Mouse (Mus musculus): ENCODE data around the gene Tlr2. TPM values are rescaled to one million over a fixed set of nuclear protein-coding genes. Genes with fewer than 3 reads are reported as not detected.
A peak's percentile ranks its signal among the peaks of the same experiment; 100 is the strongest.
"Not testable (repeated sequence)": the region's sequence is repeated elsewhere in the genome, so short reads cannot be mapped to it uniquely, and the experiment has no call there.

Gene Tlr2
- polyA plus RNA-seq, 1 experiment from 2014 or later, result 6.3 TPM

DNA sequence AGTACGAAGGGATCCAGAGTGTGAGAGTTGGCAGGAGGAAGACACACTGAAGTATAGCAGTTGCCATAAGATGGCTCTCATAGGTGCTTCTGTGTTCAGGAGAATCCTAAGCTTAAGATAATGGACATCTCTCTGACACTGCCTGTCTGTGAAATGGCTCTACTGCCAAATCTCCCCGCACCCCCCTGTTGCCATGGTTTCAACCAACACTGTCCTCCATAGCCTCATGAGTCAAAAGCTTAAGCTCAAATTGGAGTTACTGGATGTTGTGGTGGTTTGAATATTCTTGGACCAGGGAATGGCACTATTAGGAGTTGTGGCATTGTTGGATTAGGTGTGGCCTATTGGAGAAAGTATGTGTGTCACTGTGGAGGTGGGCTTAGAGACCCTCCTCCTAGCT, 28.2 kb upstream of the Tlr2 start:
- Histone ChIP-seq H3K9ac (ENCODE audit: low read length) (no peak overlapping the region), H3K4me3 (replicated peaks; ENCODE audit: low read length) (no peak overlapping the region), H3K27ac (ENCODE audit: low read length) (no peak overlapping the region), H3K27me3 (ENCODE audit: control insufficient read depth, insufficient read depth, low read length) (no peaks in the 10 kb centered on the region), H3K9me3 (replicated peaks; ENCODE audit: control insufficient read depth, low read length) (no peaks in the 10 kb centered on the region), H3K36me3 (ENCODE audit: control insufficient read depth, insufficient read depth, low read length) (no peaks in the 10 kb centered on the region), H3K4me2 (ENCODE audit: low read depth, low read length) (no peak overlapping the region), H3K4me1 (ENCODE audit: control insufficient read depth, insufficient read depth, low read length) (no peaks in the 10 kb centered on the region)
- 96% methylated on average over 2 of the region's 2 CpGs for WGBS
- ATAC-seq (ENCODE audit: insufficient read depth, low FRiP score), result no peak

DNA sequence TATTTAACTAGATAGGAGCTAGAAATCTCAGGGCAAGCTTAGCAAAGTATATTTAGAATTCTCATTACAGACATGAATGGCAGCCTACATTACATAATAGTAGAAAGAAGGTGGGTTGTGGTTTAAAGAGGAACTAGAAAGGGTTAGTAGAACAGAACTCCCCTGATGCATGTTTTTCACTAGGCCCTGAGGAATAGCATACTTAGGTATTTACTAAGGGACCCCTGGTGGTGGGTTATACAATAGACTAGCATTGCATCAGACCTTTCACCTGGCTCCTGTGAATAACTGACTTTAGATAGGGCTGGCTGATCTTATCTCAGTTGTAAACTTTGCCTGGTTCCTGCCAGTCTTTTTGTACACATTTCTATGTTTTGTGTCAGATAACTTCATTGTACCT, 25.5 kb upstream of the Tlr2 start:
- not testable (repeated sequence) for H3K36me3 ChIP-seq (ENCODE audit: control insufficient read depth, insufficient read depth, low read length); H3K9ac ChIP-seq (ENCODE audit: low read length); H3K27me3 ChIP-seq (ENCODE audit: control insufficient read depth, insufficient read depth, low read length); ATAC-seq (ENCODE audit: insufficient read depth, low FRiP score); H3K9me3 ChIP-seq (replicated peaks; ENCODE audit: control insufficient read depth, low read length); H3K4me2 ChIP-seq (ENCODE audit: low read depth, low read length); H3K4me1 ChIP-seq (ENCODE audit: control insufficient read depth, insufficient read depth, low read length); H3K4me3 ChIP-seq (replicated peaks; ENCODE audit: low read length); H3K27ac ChIP-seq (ENCODE audit: low read length)

DNA sequence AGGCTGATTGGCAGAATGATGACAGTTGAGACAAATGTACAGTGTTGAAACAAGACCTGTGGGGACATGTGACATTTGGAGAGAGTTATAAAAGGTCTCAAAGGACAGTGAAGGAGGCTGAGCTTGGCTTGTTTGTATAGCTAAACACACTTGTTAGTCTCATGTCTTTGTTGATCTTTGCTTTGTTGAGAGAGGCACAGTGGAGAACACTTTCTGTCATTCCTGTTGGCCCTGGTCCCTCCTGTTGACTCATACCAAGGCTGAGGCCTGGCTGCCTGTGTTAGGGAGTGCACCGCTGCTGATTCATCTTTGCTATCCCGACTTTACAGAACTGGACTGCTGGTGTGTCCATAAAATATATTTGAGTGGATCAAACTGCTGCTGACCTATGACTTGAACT, 23.6 kb upstream of the Tlr2 start:
- H3K4me2 ChIP-seq (ENCODE audit: low read depth, low read length), result no peak overlapping the region
- 63% methylated on average over 2 of the region's 2 CpGs for WGBS
- H3K9ac ChIP-seq (ENCODE audit: low read length), result no peak overlapping the region
- peak; percentile 71; the same call in 1 of the 2 replicates for ATAC-seq (ENCODE audit: insufficient read depth, low FRiP score)
- H3K27ac ChIP-seq (ENCODE audit: low read length), result peak overlapping the region; percentile 67
- H3K9me3 ChIP-seq (replicated peaks; ENCODE audit: control insufficient read depth, low read length), result no peaks in the 10 kb centered on the region
- H3K27me3 ChIP-seq (ENCODE audit: control insufficient read depth, insufficient read depth, low read length), result no peaks in the 10 kb centered on the region
- H3K4me1 ChIP-seq (ENCODE audit: control insufficient read depth, insufficient read depth, low read length), result peaks cover 7% of the 10 kb centered on the region
- H3K4me3 ChIP-seq (replicated peaks; ENCODE audit: low read length), result no peak overlapping the region
- H3K36me3 ChIP-seq (ENCODE audit: control insufficient read depth, insufficient read depth, low read length), result no peaks in the 10 kb centered on the region

DNA sequence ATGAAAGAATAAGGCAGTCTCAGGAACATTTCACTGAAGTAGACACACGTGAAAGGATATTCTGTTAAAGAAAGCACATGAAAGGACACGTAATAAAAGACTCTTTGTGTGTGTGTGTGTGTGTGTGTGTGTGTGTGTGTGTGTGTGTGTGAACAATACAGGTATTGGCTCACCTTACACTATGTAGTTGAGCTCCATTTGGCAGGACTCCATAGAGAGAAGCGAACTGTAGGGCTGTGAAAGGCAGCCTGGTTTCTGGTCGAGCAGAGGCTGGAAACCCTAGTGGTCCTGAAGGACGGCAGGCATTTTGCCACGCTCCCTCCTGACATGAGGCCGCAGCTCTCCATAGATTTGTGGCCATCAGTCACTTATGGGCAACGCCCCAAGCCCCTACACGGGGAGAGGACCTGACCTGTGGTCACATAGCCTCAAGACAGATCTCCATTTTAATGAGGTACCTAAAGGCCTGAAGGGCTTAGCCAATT, 22.5 kb upstream of the Tlr2 start:
- Histone ChIP-seq H3K9me3 (replicated peaks; ENCODE audit: control insufficient read depth, low read length) (no peaks in the 10 kb centered on the region), H3K4me2 (ENCODE audit: low read depth, low read length) (no peak overlapping the region), H3K4me1 (ENCODE audit: control insufficient read depth, insufficient read depth, low read length) (peaks cover 7% of the 10 kb centered on the region), H3K9ac (ENCODE audit: low read length) (no peak overlapping the region), H3K27ac (ENCODE audit: low read length) (no peak overlapping the region), H3K27me3 (ENCODE audit: control insufficient read depth, insufficient read depth, low read length) (no peaks in the 10 kb centered on the region), H3K36me3 (ENCODE audit: control insufficient read depth, insufficient read depth, low read length) (no peaks in the 10 kb centered on the region), H3K4me3 (replicated peaks; ENCODE audit: low read length) (no peak overlapping the region)
- WGBS, result 83% methylated on average over 9 of the region's 9 CpGs
- no peak for ATAC-seq (ENCODE audit: insufficient read depth, low FRiP score)

DNA sequence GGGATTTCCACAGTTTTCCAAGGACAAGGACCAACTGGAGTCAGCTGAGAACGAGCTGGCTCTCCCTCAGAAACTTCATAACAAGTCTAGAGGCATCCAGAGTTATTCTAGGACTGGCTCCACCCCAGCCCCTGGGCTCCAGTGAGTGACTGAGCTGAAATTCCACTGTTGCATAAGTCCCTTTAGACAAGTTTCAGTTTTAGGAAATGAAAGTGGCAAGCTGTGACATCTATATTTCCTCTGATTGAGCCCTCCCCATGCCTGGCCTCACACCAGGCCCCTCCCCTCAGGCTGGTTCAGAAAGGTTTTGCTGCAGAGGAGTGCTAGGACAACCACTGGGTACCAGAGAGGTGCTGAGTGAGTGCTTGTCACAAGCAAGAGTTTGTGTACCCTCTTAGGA, 21.4 kb upstream of the Tlr2 start:
- Histone ChIP-seq H3K9me3 (replicated peaks; ENCODE audit: control insufficient read depth, low read length) (no peaks in the 10 kb centered on the region), H3K9ac (ENCODE audit: low read length) (no peak overlapping the region), H3K4me2 (ENCODE audit: low read depth, low read length) (no peak overlapping the region), H3K36me3 (ENCODE audit: control insufficient read depth, insufficient read depth, low read length) (no peaks in the 10 kb centered on the region), H3K27me3 (ENCODE audit: control insufficient read depth, insufficient read depth, low read length) (no peaks in the 10 kb centered on the region), H3K4me1 (ENCODE audit: control insufficient read depth, insufficient read depth, low read length) (peaks cover 7% of the 10 kb centered on the region), H3K4me3 (replicated peaks; ENCODE audit: low read length) (no peak overlapping the region), H3K27ac (ENCODE audit: low read length) (peak overlapping the region; percentile 65)
- ATAC-seq (ENCODE audit: insufficient read depth, low FRiP score), result peak; percentile 65; the same call in 1 of the 2 replicates
- WGBS, result 11% methylated on average over 1 of the region's 1 CpGs

DNA sequence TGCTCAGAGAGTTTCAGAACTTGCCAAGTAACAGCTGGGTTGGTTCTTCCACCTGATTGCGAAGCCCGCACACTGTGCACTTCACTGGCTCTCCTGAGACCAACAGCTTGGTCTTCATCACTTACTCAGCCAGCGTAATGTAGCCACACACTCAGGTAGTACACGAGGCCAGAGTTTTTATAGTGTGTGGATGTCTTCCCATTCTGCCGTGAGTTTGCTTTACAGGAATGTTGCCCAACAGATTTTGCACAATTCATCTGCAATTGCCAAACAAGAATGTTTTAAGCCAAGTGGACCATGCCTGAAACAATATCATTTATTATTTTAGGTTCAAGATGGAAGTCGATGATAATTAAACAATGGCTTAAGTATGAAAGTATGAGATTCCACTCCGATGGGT, 18.0 kb upstream of the Tlr2 start:
- 79% methylated on average over 7 of the region's 7 CpGs for WGBS
- no peaks in the 10 kb centered on the region for H3K27me3 ChIP-seq (ENCODE audit: control insufficient read depth, insufficient read depth, low read length)
- H3K4me1 ChIP-seq (ENCODE audit: control insufficient read depth, insufficient read depth, low read length), result peaks cover 7% of the 10 kb centered on the region
- H3K36me3 ChIP-seq (ENCODE audit: control insufficient read depth, insufficient read depth, low read length), result no peaks in the 10 kb centered on the region
- no peaks in the 10 kb centered on the region for H3K9me3 ChIP-seq (replicated peaks; ENCODE audit: control insufficient read depth, low read length)
- H3K27ac ChIP-seq (ENCODE audit: low read length), result no peak overlapping the region
- no peak overlapping the region for H3K9ac ChIP-seq (ENCODE audit: low read length)
- H3K4me3 ChIP-seq (replicated peaks; ENCODE audit: low read length), result no peak overlapping the region
- no peak for ATAC-seq (ENCODE audit: insufficient read depth, low FRiP score)
- no peak overlapping the region for H3K4me2 ChIP-seq (ENCODE audit: low read depth, low read length)

DNA sequence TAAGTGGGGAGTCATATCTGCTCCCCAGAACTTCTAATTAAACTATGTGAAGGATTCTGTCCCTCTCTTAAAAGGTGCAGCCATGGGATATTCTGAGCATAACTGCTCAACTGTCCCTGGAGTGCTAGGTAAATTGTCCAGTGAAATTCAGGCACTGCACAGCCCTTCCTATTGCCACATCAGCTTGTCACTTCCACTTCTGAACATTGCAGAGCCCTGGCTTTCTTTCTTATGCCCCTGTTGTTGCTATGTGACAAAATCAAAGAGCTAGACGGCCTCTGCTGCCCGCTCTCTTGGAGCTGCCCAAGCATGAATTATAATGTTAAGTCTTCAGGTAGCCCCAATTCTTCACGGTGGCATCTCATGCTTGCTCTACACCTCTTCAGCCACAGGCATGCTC, 17.5 kb upstream of the Tlr2 start:
- H3K36me3 ChIP-seq (ENCODE audit: control insufficient read depth, insufficient read depth, low read length), result no peaks in the 10 kb centered on the region
- no peak overlapping the region for H3K9ac ChIP-seq (ENCODE audit: low read length)
- H3K9me3 ChIP-seq (replicated peaks; ENCODE audit: control insufficient read depth, low read length), result no peaks in the 10 kb centered on the region
- no peaks in the 10 kb centered on the region for H3K27me3 ChIP-seq (ENCODE audit: control insufficient read depth, insufficient read depth, low read length)
- H3K27ac ChIP-seq (ENCODE audit: low read length), result no peak overlapping the region
- 82% methylated on average over 3 of the region's 3 CpGs for WGBS
- H3K4me1 ChIP-seq (ENCODE audit: control insufficient read depth, insufficient read depth, low read length), result peaks cover 7% of the 10 kb centered on the region
- H3K4me2 ChIP-seq (ENCODE audit: low read depth, low read length), result no peak overlapping the region
- no peak for ATAC-seq (ENCODE audit: insufficient read depth, low FRiP score)
- H3K4me3 ChIP-seq (replicated peaks; ENCODE audit: low read length), result no peak overlapping the region

DNA sequence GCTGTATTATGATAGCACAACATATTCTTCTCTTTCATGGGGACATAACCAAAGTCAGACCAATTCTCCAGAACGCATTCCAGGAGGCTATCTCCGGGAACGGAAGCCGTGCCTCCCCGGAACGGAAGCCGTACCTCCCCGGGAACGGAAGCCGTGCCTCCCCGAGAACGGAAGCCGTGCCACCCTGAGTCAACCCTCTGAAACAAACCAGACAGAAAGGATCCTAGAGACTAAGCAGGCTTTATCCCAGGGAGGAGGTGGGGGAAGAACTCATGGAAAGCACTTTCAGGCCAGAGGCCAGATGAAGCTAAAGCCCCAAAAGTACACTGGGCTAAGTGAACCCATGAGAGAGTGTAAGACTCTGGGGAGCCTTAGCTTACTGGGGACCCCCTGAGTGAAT, 16.1 kb upstream of the Tlr2 start:
- no peak overlapping the region for H3K4me2 ChIP-seq (ENCODE audit: low read depth, low read length)
- H3K9me3 ChIP-seq (replicated peaks; ENCODE audit: control insufficient read depth, low read length), result no peaks in the 10 kb centered on the region
- ATAC-seq (ENCODE audit: insufficient read depth, low FRiP score), result no peak
- no peak overlapping the region for H3K27ac ChIP-seq (ENCODE audit: low read length)
- 94% methylated on average over 13 of the region's 13 CpGs for WGBS
- no peak overlapping the region for H3K9ac ChIP-seq (ENCODE audit: low read length)
- no peaks in the 10 kb centered on the region for H3K36me3 ChIP-seq (ENCODE audit: control insufficient read depth, insufficient read depth, low read length)
- H3K27me3 ChIP-seq (ENCODE audit: control insufficient read depth, insufficient read depth, low read length), result no peaks in the 10 kb centered on the region
- no peak overlapping the region for H3K4me3 ChIP-seq (replicated peaks; ENCODE audit: low read length)
- H3K4me1 ChIP-seq (ENCODE audit: control insufficient read depth, insufficient read depth, low read length), result peaks cover under 1% of the 10 kb centered on the region

DNA sequence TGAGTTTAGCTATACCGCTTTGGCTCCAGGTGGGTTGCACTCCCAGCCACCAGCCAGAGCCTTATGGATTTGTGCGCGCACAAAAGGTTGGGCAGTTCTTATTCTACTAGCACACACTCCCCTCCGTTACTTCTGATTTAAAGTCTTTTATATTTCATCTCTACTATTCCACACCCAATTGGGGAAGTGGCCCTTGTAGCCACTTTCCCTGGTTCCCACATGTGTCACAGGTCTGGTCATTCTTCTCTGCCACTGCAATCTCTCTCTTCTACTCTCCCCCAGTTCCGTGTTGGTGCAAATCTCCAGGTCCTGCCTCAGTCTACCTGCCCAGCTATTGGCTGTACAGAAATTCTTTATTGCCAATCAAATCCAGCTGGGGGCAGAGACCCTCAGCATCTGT, 14.1 kb upstream of the Tlr2 start:
- ATAC-seq (ENCODE audit: insufficient read depth, low FRiP score), result no peak
- no peaks in the 10 kb centered on the region for H3K27me3 ChIP-seq (ENCODE audit: control insufficient read depth, insufficient read depth, low read length)

DNA sequence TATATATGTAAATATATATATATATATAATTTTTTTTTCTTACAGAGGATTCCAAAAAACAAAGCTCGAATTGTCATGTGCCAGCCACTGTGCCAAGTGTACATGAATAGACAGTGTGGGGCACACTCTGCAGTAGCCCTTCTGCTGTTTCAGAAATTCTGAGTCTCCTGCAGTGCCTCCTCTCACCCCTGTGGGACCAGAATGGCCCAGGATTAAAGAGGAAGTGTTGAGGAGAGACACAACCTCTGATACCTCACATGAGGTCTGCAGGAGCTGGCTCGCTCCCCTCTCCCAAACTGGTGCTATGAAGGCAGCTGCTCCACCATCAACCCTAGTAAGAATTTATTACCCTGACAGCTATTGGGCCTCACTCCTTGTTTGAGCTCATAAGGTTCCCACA, 7.8 kb upstream of the Tlr2 start:
- Histone ChIP-seq H3K27ac (ENCODE audit: low read length) (no peak overlapping the region), H3K4me1 (ENCODE audit: control insufficient read depth, insufficient read depth, low read length) (no peaks in the 10 kb centered on the region), H3K27me3 (ENCODE audit: control insufficient read depth, insufficient read depth, low read length) (no peaks in the 10 kb centered on the region), H3K9ac (ENCODE audit: low read length) (no peak overlapping the region), H3K9me3 (replicated peaks; ENCODE audit: control insufficient read depth, low read length) (no peaks in the 10 kb centered on the region), H3K4me2 (ENCODE audit: low read depth, low read length) (no peak overlapping the region), H3K4me3 (replicated peaks; ENCODE audit: low read length) (no peak overlapping the region), H3K36me3 (ENCODE audit: control insufficient read depth, insufficient read depth, low read length) (no peaks in the 10 kb centered on the region)
- WGBS, result 72% methylated on average over 2 of the region's 2 CpGs
- ATAC-seq (ENCODE audit: insufficient read depth, low FRiP score), result no peak

More for the DNA sequence above, 14.1 kb upstream of the Tlr2 start:
- H3K9me3 ChIP-seq (replicated peaks; ENCODE audit: control insufficient read depth, low read length), result no peaks in the 10 kb centered on the region
- H3K36me3 ChIP-seq (ENCODE audit: control insufficient read depth, insufficient read depth, low read length), result no peaks in the 10 kb centered on the region
- H3K9ac ChIP-seq (ENCODE audit: low read length), result no peak overlapping the region
- no peak overlapping the region for H3K4me2 ChIP-seq (ENCODE audit: low read depth, low read length)
- no peaks in the 10 kb centered on the region for H3K4me1 ChIP-seq (ENCODE audit: control insufficient read depth, insufficient read depth, low read length)
- 86% methylated on average over 5 of the region's 5 CpGs for WGBS
- no peak overlapping the region for H3K27ac ChIP-seq (ENCODE audit: low read length)
- H3K4me3 ChIP-seq (replicated peaks; ENCODE audit: low read length), result no peak overlapping the region

Measured in stomach, embryonic 16.5 days (tissue).